Mouse (Mus musculus) kidney, postnatal 36 days (tissue): ENCODE data around the gene Btbd11.

Source experiments
- DNase-seq, 2 experiments: peaks; one replicate each; pipeline ENCODE4 v3.0.0; 2021 to 2022; ENCODE audit warnings: mixed read lengths in 2 of 2

Btbd11 gene

GRCm38 (mm10) chr10:85421629-85422012, 35.0 kb downstream of the Btbd11 start:
- no peak for DNase-seq

GRCm38 (mm10) chr10:85425756-85426155, 39.1 kb downstream of the Btbd11 start:
- no peak for DNase-seq

GRCm38 (mm10) chr10:85437217-85437616, 50.6 kb downstream of the Btbd11 start:
- DNase-seq = peak in 1 of 2 experiments; percentile 6

GRCm38 (mm10) chr10:85443371-85443770, 56.8 kb downstream of the Btbd11 start:
- no peak for DNase-seq

- no peak for DNase-seq
Measured at GRCm38 (mm10) chr10:85445891-85446290, 59.3 kb downstream of the Btbd11 start.

- DNase-seq = no peak
Measured at GRCm38 (mm10) chr10:85446700-85447099, 60.1 kb downstream of the Btbd11 start.

GRCm38 (mm10) chr10:85447869-85448268, 61.3 kb downstream of the Btbd11 start:
- no peak for DNase-seq

- no peak for DNase-seq
Measured at GRCm38 (mm10) chr10:85451629-85452368, 65.2 kb downstream of the Btbd11 start.

GRCm38 (mm10) chr10:85453221-85453775, 66.7 kb downstream of the Btbd11 start:
- no peak for DNase-seq

GRCm38 (mm10) chr10:85455985-85456384, 69.4 kb downstream of the Btbd11 start:
- DNase-seq = peak in 1 of 2 experiments; percentile 15

- DNase-seq = peak; percentile 59 to 75
Measured at GRCm38 (mm10) chr10:85458744-85459344, 72.2 kb downstream of the Btbd11 start.

- no peak for DNase-seq
Measured at GRCm38 (mm10) chr10:85460736-85461135, 74.1 kb downstream of the Btbd11 start.

GRCm38 (mm10) chr10:85464152-85464551, 77.5 kb downstream of the Btbd11 start:
- no peak for DNase-seq

GRCm38 (mm10) chr10:85465516-85466408, 79.1 kb downstream of the Btbd11 start:
- no peak for DNase-seq

GRCm38 (mm10) chr10:85466409-85466761, 79.8 kb downstream of the Btbd11 start:
- DNase-seq = no peak

- no peak for DNase-seq
Measured at GRCm38 (mm10) chr10:85467393-85467792, 80.8 kb downstream of the Btbd11 start.

- no peak for DNase-seq
Measured at GRCm38 (mm10) chr10:85468527-85468926, 81.9 kb downstream of the Btbd11 start.

GRCm38 (mm10) chr10:85469341-85469740, 82.7 kb downstream of the Btbd11 start:
- DNase-seq = no peak

GRCm38 (mm10) chr10:85473265-85473664, 86.7 kb downstream of the Btbd11 start:
- DNase-seq = no peak

GRCm38 (mm10) chr10:85473871-85474270, 87.3 kb downstream of the Btbd11 start:
- no peak for DNase-seq

GRCm38 (mm10) chr10:85475642-85476345, 89.2 kb downstream of the Btbd11 start:
- no peak for DNase-seq

GRCm38 (mm10) chr10:85479959-85480625, 93.5 kb downstream of the Btbd11 start:
- DNase-seq = no peak
